8 mouse cellular contexts compared by ENCODE assay signal in genomic region chr3:78958781-78959180, GRCm38 (mm10).
A peak's percentile ranks its signal among the peaks of the same experiment; 100 is the strongest.
DNase-seq lines count a peak whose midpoint lies in the region; ATAC-seq lines count a peak whose summit lies in the region.

No protein-coding gene starts in this region.

- no peak overlapping the region for H3K9ac ChIP-seq in embryonic facial prominence, embryonic 11.5 days (replicated peaks; ENCODE audit: low read length)
- no peak overlapping the region for H3K9ac ChIP-seq in forebrain, embryonic 15.5 days (replicated peaks)
- H3K9ac ChIP-seq in kidney, embryonic 15.5 days, result no peak overlapping the region

- H3K27me3 ChIP-seq in embryonic facial prominence, embryonic 11.5 days (ENCODE audit: control insufficient read depth, insufficient read depth, low read length), result no peaks in the 10 kb centered on the region
- H3K27me3 ChIP-seq in embryonic facial prominence, embryonic 10.5 days (replicated peaks; ENCODE audit: low read depth, poor library complexity, severe bottlenecking), result no peaks in the 10 kb centered on the region
- no peaks in the 10 kb centered on the region for H3K27me3 ChIP-seq in forebrain, embryonic 15.5 days
- H3K27me3 ChIP-seq in kidney, embryonic 15.5 days, result no peaks in the 10 kb centered on the region

- WGBS in embryonic facial prominence, embryonic 11.5 days, result 17% methylated on average over 1 of the region's 1 CpGs
- 23% methylated on average over 1 of the region's 1 CpGs for WGBS in embryonic facial prominence, embryonic 10.5 days
- WGBS in forebrain, embryonic 15.5 days, result 25% methylated on average over 1 of the region's 1 CpGs
- WGBS in kidney, embryonic 15.5 days, result 42% methylated on average over 1 of the region's 1 CpGs

- H3K4me1 ChIP-seq in embryonic facial prominence, embryonic 11.5 days (ENCODE audit: control insufficient read depth, insufficient read depth, low read length), result no peaks in the 10 kb centered on the region
- H3K4me1 ChIP-seq in embryonic facial prominence, embryonic 10.5 days, result no peaks in the 10 kb centered on the region
- H3K4me1 ChIP-seq in forebrain, embryonic 15.5 days, result no peaks in the 10 kb centered on the region
- no peaks in the 10 kb centered on the region for H3K4me1 ChIP-seq in kidney, embryonic 15.5 days

- no peaks in the 10 kb centered on the region for H3K9me3 ChIP-seq in embryonic facial prominence, embryonic 11.5 days (replicated peaks; ENCODE audit: control insufficient read depth, low read length)
- no peaks in the 10 kb centered on the region for H3K9me3 ChIP-seq in embryonic facial prominence, embryonic 10.5 days
- H3K9me3 ChIP-seq in forebrain, embryonic 15.5 days, result no peaks in the 10 kb centered on the region
- H3K9me3 ChIP-seq in kidney, embryonic 15.5 days (replicated peaks), result no peaks in the 10 kb centered on the region

- DNase-seq in embryonic facial prominence, embryonic 11.5 days (ENCODE audit: low spot score), result peak; percentile 81
- no peak for DNase-seq in embryonic facial prominence, embryonic 10.5 days (ENCODE audit: low spot score)
- DNase-seq in 3T3-L1 (ENCODE audit: low read depth, low spot score), result peak; percentile 69
- peak; percentile 23 for DNase-seq in adrenal gland, postnatal 14 days
- no peak for DNase-seq in yolk sac, embryonic 10.5 days (ENCODE audit: low spot score)

- no peaks in the 10 kb centered on the region for H3K36me3 ChIP-seq in embryonic facial prominence, embryonic 11.5 days (replicated peaks; ENCODE audit: control insufficient read depth, insufficient read depth, low read depth, low read length)
- no peaks in the 10 kb centered on the region for H3K36me3 ChIP-seq in embryonic facial prominence, embryonic 10.5 days (replicated peaks)
- H3K36me3 ChIP-seq in forebrain, embryonic 15.5 days, result no peaks in the 10 kb centered on the region
- no peaks in the 10 kb centered on the region for H3K36me3 ChIP-seq in kidney, embryonic 15.5 days

- no peak for ATAC-seq in embryonic facial prominence, embryonic 11.5 days (replicated peaks; ENCODE audit: insufficient number of reproducible peaks, low FRiP score, low TSS enrichment, low read depth)
- ATAC-seq in forebrain, embryonic 15.5 days (replicated peaks), result peak; percentile 88
- ATAC-seq in kidney, embryonic 15.5 days (replicated peaks; ENCODE audit: low FRiP score), result 0 out of 2 replicates have a peak, but pooled peaks have one; percentile 40
- ATAC-seq in megakaryocyte-erythroid progenitor cell, adult 5-6 weeks (replicated peaks; ENCODE audit: low FRiP score, low TSS enrichment, poor library complexity, severe bottlenecking), result peak; percentile 86

- H3K4me3 ChIP-seq in embryonic facial prominence, embryonic 11.5 days (ENCODE audit: low read depth, low read length), result no peak overlapping the region
- H3K4me3 ChIP-seq in embryonic facial prominence, embryonic 10.5 days, result no peak overlapping the region
- no peak overlapping the region for H3K4me3 ChIP-seq in forebrain, embryonic 15.5 days
- H3K4me3 ChIP-seq in kidney, embryonic 15.5 days (replicated peaks), result no peak overlapping the region

- no peak overlapping the region for H3K27ac ChIP-seq in embryonic facial prominence, embryonic 11.5 days (replicated peaks; ENCODE audit: low read depth, low read length)
- H3K27ac ChIP-seq in embryonic facial prominence, embryonic 10.5 days (replicated peaks), result no peak overlapping the region
- H3K27ac ChIP-seq in forebrain, embryonic 15.5 days (replicated peaks), result no peak overlapping the region
- no peak overlapping the region for H3K27ac ChIP-seq in kidney, embryonic 15.5 days

- H3K4me2 ChIP-seq in embryonic facial prominence, embryonic 11.5 days (ENCODE audit: low read depth, low read length), result no peak overlapping the region
- H3K4me2 ChIP-seq in forebrain, embryonic 15.5 days (replicated peaks), result no peak overlapping the region
- H3K4me2 ChIP-seq in kidney, embryonic 15.5 days, result no peak overlapping the region

Comparison
In these comparisons a context has a peak if more than half of its experiments do, and no peak if none do; other contexts are left out.
1. DNase-seq: peak in embryonic facial prominence, embryonic 11.5 days (single experiment), 3T3-L1 (single experiment) and adrenal gland, postnatal 14 days (single experiment); none in embryonic facial prominence, embryonic 10.5 days (single experiment) and yolk sac, embryonic 10.5 days (single experiment).